Mouse (Mus musculus) heart, postnatal 0 days (tissue): ENCODE measurements around the gene Cacnb1.

Experiments
- CTCF ChIP-seq: IDR thresholded peaks from 2 replicates; pipeline ENCODE4 v1.5.1; 2016; ENCODE audit warnings: antibody characterized with exemption, control low read depth, low read depth
- EP300 ChIP-seq: IDR thresholded peaks from 2 replicates; pipeline ENCODE4 v1.6.1; 2016; ENCODE audit warnings: antibody characterized with exemption, low read depth

- TF ChIP-seq CTCF: peak; percentile 12; the same call in 1 of the 2 replicates
- no peak for TF ChIP-seq EP300
Observed at GRCm38 (mm10) chr11:98045596-98045995, 22.8 kb upstream of the Cacnb1 start.
